Mouse (Mus musculus): ENCODE data around the gene Rora.

Gene Rora

GRCm38 (mm10) chr9:68689351-68689750 lies 35.8 kb downstream of the Rora start:
- peak; percentile 12 for DNase-seq (ENCODE audit: low spot score)

GRCm38 (mm10) chr9:68694889-68695495 lies 41.4 kb downstream of the Rora start:
- no peak for DNase-seq (ENCODE audit: low spot score)

GRCm38 (mm10) chr9:68695496-68695969 lies 41.9 kb downstream of the Rora start:
- no peak for DNase-seq (ENCODE audit: low spot score)

- no peak for DNase-seq (ENCODE audit: low spot score)
Measured at GRCm38 (mm10) chr9:68696425-68696956, 42.9 kb downstream of the Rora start.

- DNase-seq (ENCODE audit: low spot score), result no peak
Measured at GRCm38 (mm10) chr9:68699341-68699740, 45.8 kb downstream of the Rora start.

- no peak for DNase-seq (ENCODE audit: low spot score)
Measured at GRCm38 (mm10) chr9:68699856-68700255, 46.3 kb downstream of the Rora start.

GRCm38 (mm10) chr9:68707636-68708035 lies 54.0 kb downstream of the Rora start:
- no peak for DNase-seq (ENCODE audit: low spot score)

GRCm38 (mm10) chr9:68709232-68709631 lies 55.6 kb downstream of the Rora start:
- no peak for DNase-seq (ENCODE audit: low spot score)

- no peak for DNase-seq (ENCODE audit: low spot score)
Measured at GRCm38 (mm10) chr9:68710893-68711654, 57.5 kb downstream of the Rora start.

GRCm38 (mm10) chr9:68716961-68717360 lies 63.4 kb downstream of the Rora start:
- peak; percentile 7 for DNase-seq (ENCODE audit: low spot score)

- DNase-seq (ENCODE audit: low spot score), result no peak
Measured at GRCm38 (mm10) chr9:68718427-68718826, 64.8 kb downstream of the Rora start.

- DNase-seq (ENCODE audit: low spot score), result no peak
Measured at GRCm38 (mm10) chr9:68719286-68719685, 65.7 kb downstream of the Rora start.

- no peak for DNase-seq (ENCODE audit: low spot score)
Measured at GRCm38 (mm10) chr9:68724636-68725285, 71.2 kb downstream of the Rora start.

GRCm38 (mm10) chr9:68727166-68727855 lies 73.7 kb downstream of the Rora start:
- DNase-seq (ENCODE audit: low spot score), result no peak

GRCm38 (mm10) chr9:68731438-68731837 lies 77.9 kb downstream of the Rora start:
- no peak for DNase-seq (ENCODE audit: low spot score)

GRCm38 (mm10) chr9:68732929-68733328 lies 79.3 kb downstream of the Rora start:
- DNase-seq (ENCODE audit: low spot score), result no peak

GRCm38 (mm10) chr9:68735886-68736285 lies 82.3 kb downstream of the Rora start:
- DNase-seq (ENCODE audit: low spot score), result no peak

- no peak for DNase-seq (ENCODE audit: low spot score)
Measured at GRCm38 (mm10) chr9:68737197-68737736, 83.7 kb downstream of the Rora start.

GRCm38 (mm10) chr9:68745931-68746646 lies 92.5 kb downstream of the Rora start:
- no peak for DNase-seq (ENCODE audit: low spot score)

GRCm38 (mm10) chr9:68756976-68757375 lies 103.4 kb downstream of the Rora start:
- no peak for DNase-seq (ENCODE audit: low spot score)

- no peak for DNase-seq (ENCODE audit: low spot score)
Measured at GRCm38 (mm10) chr9:68759324-68759723, 105.7 kb downstream of the Rora start.
